Mouse (Mus musculus) megakaryocyte, embryonic 14.5 days (primary cell): ENCODE data around the gene Fuca2. TPM values are rescaled to one million over a fixed set of nuclear protein-coding genes. Genes with fewer than 3 reads are reported as not detected.
A peak's percentile ranks its signal among the peaks of the same experiment; 100 is the strongest.
"Not testable (repeated sequence)": the region's sequence is repeated elsewhere in the genome, so short reads cannot be mapped to it uniquely, and the experiment has no call there.

Experiments
- H3K27me3 ChIP-seq: replicated peaks from 2 replicates; pipeline ENCODE3; 2012; ENCODE audit warnings: inconsistent platforms
- H3K36me3 ChIP-seq: replicated peaks from 2 replicates; pipeline ENCODE3; 2012; ENCODE audit warnings: low read length, inconsistent platforms, mixed read lengths
- H3K4me1 ChIP-seq: 2 replicates; pipeline ENCODE4 v1.6.1; 2012; ENCODE audit warnings: inconsistent platforms
- H3K4me3 ChIP-seq: replicated peaks from 2 replicates; pipeline ENCODE3; 2012; ENCODE audit warnings: moderate library complexity, mild to moderate bottlenecking, inconsistent platforms
- H3K9me3 ChIP-seq: 2 replicates; pipeline ENCODE4 v1.6.1; 2012; ENCODE audit warnings: inconsistent platforms
- FLI1 ChIP-seq: IDR thresholded peaks from 2 replicates; pipeline ENCODE4 v1.6.1; 2012; ENCODE audit warnings: low read length, inconsistent platforms, mixed read lengths
- GATA1 ChIP-seq: IDR thresholded peaks from 3 replicates; pipeline ENCODE4 v1.6.1; 2012; ENCODE audit warnings: mixed read lengths, low read length, inconsistent platforms, borderline replicate concordance
- polyA plus RNA-seq: library from polyadenylated mRNA; stranded (reverse); fragments of >175 nt; gene quantifications from 2 replicates; pipeline ENCODE4 v1.2.3, GENCODE M21; 2012; ENCODE audit warnings: low replicate concordance; ENCODE audit not compliant: insufficient read depth

The Fuca2 gene
- 5.2 TPM in 1 of 2 replicates, not detected in the other for polyA plus RNA-seq

DNA sequence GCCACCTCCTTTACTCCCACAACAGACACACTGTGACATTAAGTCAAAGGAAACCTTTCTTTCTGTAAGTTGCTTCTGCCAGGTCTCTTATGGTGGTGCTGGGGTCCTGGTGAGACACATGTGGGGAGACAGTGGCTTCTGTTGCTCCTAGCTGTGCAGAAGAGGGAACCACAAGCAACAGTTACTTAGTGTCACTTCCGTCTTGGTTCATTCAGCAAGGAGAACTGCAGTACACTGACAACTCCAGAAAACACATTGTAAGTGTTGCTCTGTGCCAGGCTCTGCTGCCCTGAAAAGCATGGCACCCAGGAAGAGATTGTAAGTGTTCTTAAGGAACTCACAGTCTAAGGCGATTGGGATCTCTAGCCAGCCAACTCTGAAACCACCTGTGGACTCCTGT, at the start of gene Fuca2:
TSS of gene Fuca2 (plus strand) at position 210 of the 400 bp plus-strand sequence.
- Histone ChIP-seq H3K4me3 (no peak within 1 kb of the TSS), H3K27me3 (peaks cover 1% of the 10 kb centered on the region), H3K9me3 (no peaks in the 10 kb centered on the region), H3K36me3 (peaks cover 14% of the 10 kb centered on the region), H3K4me1 (peaks cover 43% of the 10 kb centered on the region)
- TF ChIP-seq GATA1 = no peak
- TF ChIP-seq FLI1 = no peak

- TF ChIP-seq GATA1 (no peak), FLI1 (no peak)
These were observed 47.7 kb upstream of the Fuca2 start for GRCm38 (mm10) chr10:13451640-13452039.

GRCm38 (mm10) chr10:13453200-13453990, 45.9 kb upstream of the Fuca2 start:
- Histone ChIP-seq H3K36me3 (no peaks in the 10 kb centered on the region), H3K27me3 (no peaks in the 10 kb centered on the region), H3K9me3 (peaks cover 5% of the 10 kb centered on the region; the same call in 1 of the 2 replicates), H3K4me3 (peak overlapping the region; percentile 86), H3K4me1 (peaks cover 8% of the 10 kb centered on the region)
- TF ChIP-seq GATA1 (no peak), FLI1 (no peak)

More at GRCm38 (mm10) chr10:13451640-13452039, 47.7 kb upstream of the Fuca2 start:
- Histone ChIP-seq H3K27me3 (no peaks in the 10 kb centered on the region), H3K4me3 (no peak overlapping the region), H3K9me3 (peaks cover 5% of the 10 kb centered on the region; the same call in 1 of the 2 replicates), H3K4me1 (peaks cover 13% of the 10 kb centered on the region), H3K36me3 (no peaks in the 10 kb centered on the region)

- not testable (repeated sequence) for H3K27me3 ChIP-seq, H3K4me3 ChIP-seq, H3K36me3 ChIP-seq, H3K4me1 ChIP-seq
- peaks cover 21% of the 10 kb centered on the region for H3K9me3 ChIP-seq
These were observed 35.0 kb upstream of the Fuca2 start for GRCm38 (mm10) chr10:13464295-13464694.

DNA sequence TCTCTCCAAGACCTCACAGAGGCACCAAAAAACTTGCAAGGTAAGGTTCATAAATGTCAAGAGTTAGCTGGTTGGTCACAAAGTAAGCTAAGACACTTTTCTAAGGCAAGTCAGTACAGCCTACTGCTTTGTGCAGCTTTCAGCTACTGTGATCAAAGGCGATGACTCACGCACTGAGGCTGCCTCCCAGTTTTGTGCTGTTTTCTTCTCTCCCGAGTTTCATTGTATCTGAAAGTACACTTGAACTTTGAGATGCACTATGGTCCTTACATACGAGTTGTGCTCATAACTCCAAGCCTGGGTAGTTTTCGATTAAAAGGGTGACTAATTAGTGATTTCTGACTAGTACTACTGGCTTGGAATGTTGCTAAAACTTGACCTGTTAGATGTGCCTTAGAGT, 32.4 kb upstream of the Fuca2 start:
- H3K4me3 ChIP-seq = no peak overlapping the region
- peaks cover 27% of the 10 kb centered on the region for H3K27me3 ChIP-seq
- peaks cover 14% of the 10 kb centered on the region for H3K9me3 ChIP-seq
- H3K36me3 ChIP-seq = no peaks in the 10 kb centered on the region
- no peaks in the 10 kb centered on the region for H3K4me1 ChIP-seq
- TF ChIP-seq GATA1 (no peak), FLI1 (no peak)

- H3K9me3 ChIP-seq, H3K36me3 ChIP-seq, H3K4me3 ChIP-seq, H3K4me1 ChIP-seq: not testable (repeated sequence)
- peaks cover 37% of the 10 kb centered on the region for H3K27me3 ChIP-seq
These were observed 31.3 kb upstream of the Fuca2 start for GRCm38 (mm10) chr10:13468025-13468529.

DNA sequence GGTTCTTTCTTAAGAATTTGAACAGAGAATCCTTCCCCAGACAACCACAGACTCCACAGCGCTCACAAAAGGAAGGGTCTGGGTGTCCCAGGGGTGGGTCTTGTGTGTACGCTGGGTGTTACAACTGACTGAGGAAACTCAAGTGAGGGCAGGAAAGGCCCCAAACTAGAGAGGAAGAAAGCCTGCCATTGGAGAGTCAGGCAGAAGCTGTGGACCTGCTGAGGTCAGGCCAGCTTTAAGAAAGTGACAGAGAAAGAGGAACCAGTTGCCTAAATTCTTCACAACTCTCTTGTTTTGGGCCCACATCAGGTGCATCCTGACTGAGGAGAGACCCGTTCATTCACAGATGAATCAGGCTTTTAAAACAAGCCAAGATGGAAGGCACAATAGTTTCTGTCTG, 29.1 kb upstream of the Fuca2 start:
- H3K9me3 ChIP-seq = no peaks in the 10 kb centered on the region
- peaks cover 20% of the 10 kb centered on the region for H3K4me1 ChIP-seq
- no peaks in the 10 kb centered on the region for H3K36me3 ChIP-seq
- peaks cover 56% of the 10 kb centered on the region for H3K27me3 ChIP-seq
- TF ChIP-seq GATA1 (no peak), FLI1 (no peak)
- no peak overlapping the region for H3K4me3 ChIP-seq

GRCm38 (mm10) chr10:13473287-13473832, 26.0 kb upstream of the Fuca2 start:
- H3K9me3 ChIP-seq = no peaks in the 10 kb centered on the region
- no peaks in the 10 kb centered on the region for H3K36me3 ChIP-seq
- H3K4me3 ChIP-seq = peak overlapping the region; percentile 91
- TF ChIP-seq FLI1 (no peak), GATA1 (no peak)
- peaks cover 20% of the 10 kb centered on the region for H3K4me1 ChIP-seq
- peaks cover 71% of the 10 kb centered on the region for H3K27me3 ChIP-seq

- no peaks in the 10 kb centered on the region for H3K36me3 ChIP-seq
- H3K9me3 ChIP-seq = no peaks in the 10 kb centered on the region
- peaks cover 20% of the 10 kb centered on the region for H3K4me1 ChIP-seq
- peaks cover 68% of the 10 kb centered on the region for H3K27me3 ChIP-seq
- H3K4me3 ChIP-seq = peak within 1 kb of the TSS; percentile 91
- no peak for TF ChIP-seq FLI1
- TF ChIP-seq GATA1 = no peak
These were observed 25.3 kb upstream of the Fuca2 start, which contains the start of gene Phactr2 for GRCm38 (mm10) chr10:13473833-13474567. Phactr2 (minus strand) TSS chr10:13474412.

DNA sequence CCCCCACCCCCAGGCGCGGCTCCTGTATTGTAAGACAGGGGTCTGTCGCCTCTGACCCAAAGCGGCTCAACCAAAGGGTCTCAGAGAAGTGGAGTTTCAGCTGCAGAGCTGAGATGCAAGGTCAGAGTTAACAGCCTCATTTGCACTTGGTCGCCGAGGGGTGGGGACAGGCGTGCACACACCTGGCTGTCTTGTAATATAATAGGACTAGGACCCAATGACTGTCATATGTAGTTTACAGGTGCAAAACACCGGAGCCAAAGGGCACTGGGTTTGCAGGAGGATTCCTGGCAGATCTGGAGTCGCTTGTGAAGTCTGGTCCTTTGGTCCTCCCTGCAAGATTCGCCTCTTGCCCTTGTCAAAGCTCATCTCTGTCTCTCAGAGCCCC, 24.8 kb upstream of the Fuca2 start:
- Histone ChIP-seq H3K4me3 (peak overlapping the region; percentile 91), H3K9me3 (peaks cover under 1% of the 10 kb centered on the region), H3K27me3 (peaks cover 64% of the 10 kb centered on the region), H3K4me1 (peaks cover 20% of the 10 kb centered on the region), H3K36me3 (no peaks in the 10 kb centered on the region)
- TF ChIP-seq GATA1 (no peak), FLI1 (no peak)
